Mouse (Mus musculus) olfactory bulb, adult 2 months (tissue): ENCODE measurements at regions not wholly inside any gene's neighbourhood (a gene's known extent, or its start where the extent isn't known, plus 50 kb on each side); places are given as distances from the start of the nearest gene placed in this dataset.
"Not testable (repeated sequence)": the region's sequence is repeated elsewhere in the genome, so short reads cannot be mapped to it uniquely, and the experiment has no call there.

Experiments
- H3K27ac ChIP-seq: fragments of 200-500 bp; 2 replicates; pipeline ENCODE4 v1.5.1; 2012; ENCODE audit warnings: low read depth, low read length; ENCODE audit not compliant: insufficient read depth
- H3K4me1 ChIP-seq: fragments of 200-500 bp; 2 replicates; pipeline ENCODE4 v1.6.1; 2012; ENCODE audit warnings: low read length; ENCODE audit not compliant: control insufficient read depth, insufficient read depth
- H3K4me3 ChIP-seq: fragments of 200-500 bp; 2 replicates; pipeline ENCODE4 v1.5.1; 2012; ENCODE audit warnings: mild to moderate bottlenecking, low read depth, low read length, moderate library complexity; ENCODE audit not compliant: insufficient read depth
- CTCF ChIP-seq: fragments of 200-500 bp; IDR thresholded peaks from 2 replicates; pipeline ENCODE4 v1.5.1; 2012; ENCODE audit warnings: low read depth, mild to moderate bottlenecking, low read length, moderate library complexity; ENCODE audit not compliant: insufficient read depth
- POLR2A ChIP-seq: fragments of 200-500 bp; IDR thresholded peaks from 2 replicates; pipeline ENCODE4 v1.6.1; 2012; ENCODE audit warnings: mild to moderate bottlenecking, low read depth, low read length, moderate library complexity; ENCODE audit not compliant: insufficient read depth
- WGBS: fragments of 180-500 bp; shearing (Covaris S2); methylation state at CpG from one replicate; pipeline ENCODE4 v1.1.7; 2018; 5-methylcytosine and 5-hydroxymethylcytosine counted together

GRCm38 (mm10) chr12:5698778-5699454 lies 323.4 kb upstream of the Klhl29 start:
- TF ChIP-seq CTCF (no peak), POLR2A (no peak)
- no peaks in the 10 kb centered on the region for H3K4me1 ChIP-seq
- no peak overlapping the region for H3K27ac ChIP-seq
- H3K4me3 ChIP-seq: no peak overlapping the region
- 34% methylated on average over 8 of the region's 8 CpGs for WGBS

- no peak overlapping the region for H3K4me3 ChIP-seq
- no peak overlapping the region for H3K27ac ChIP-seq
- H3K4me1 ChIP-seq: no peaks in the 10 kb centered on the region
- TF ChIP-seq CTCF (no peak), POLR2A (no peak)
- 58% methylated on average over 5 of the region's 5 CpGs for WGBS
Measured at GRCm38 (mm10) chr12:5682182-5682581, 306.7 kb upstream of the Klhl29 start.

GRCm38 (mm10) chr12:5678126-5678525 lies 302.6 kb upstream of the Klhl29 start:
- H3K4me1 ChIP-seq, H3K27ac ChIP-seq, H3K4me3 ChIP-seq: not testable (repeated sequence)
- WGBS: 88% methylated on average over 8 of the region's 8 CpGs

- Histone ChIP-seq H3K27ac (no peak overlapping the region), H3K4me3 (no peak overlapping the region), H3K4me1 (no peaks in the 10 kb centered on the region)
- TF ChIP-seq POLR2A: no peak
- TF ChIP-seq CTCF: no peak
- 67% methylated on average over 3 of the region's 3 CpGs for WGBS
Measured at GRCm38 (mm10) chr12:5668486-5668885, 293.0 kb upstream of the Klhl29 start.

GRCm38 (mm10) chr12:5637571-5638275 lies 262.2 kb upstream of the Klhl29 start:
- 49% methylated on average over 9 of the region's 9 CpGs for WGBS
- Histone ChIP-seq H3K4me3 (no peak overlapping the region), H3K4me1 (no peaks in the 10 kb centered on the region), H3K27ac (no peak overlapping the region)
- TF ChIP-seq POLR2A (no peak), CTCF (no peak)

GRCm38 (mm10) chr12:5633971-5634370 lies 258.5 kb upstream of the Klhl29 start:
- Histone ChIP-seq H3K27ac (no peak overlapping the region), H3K4me1 (no peaks in the 10 kb centered on the region), H3K4me3 (no peak overlapping the region)
- TF ChIP-seq POLR2A (no peak), CTCF (no peak)
- WGBS: 62% methylated on average over 3 of the region's 3 CpGs

GRCm38 (mm10) chr12:5601084-5601654 lies 225.7 kb upstream of the Klhl29 start:
- H3K4me1 ChIP-seq: no peaks in the 10 kb centered on the region
- H3K27ac ChIP-seq: no peak overlapping the region
- TF ChIP-seq CTCF: no peak
- no peak for TF ChIP-seq POLR2A
- WGBS: 70% methylated on average over 9 of the region's 9 CpGs
- no peak overlapping the region for H3K4me3 ChIP-seq

GRCm38 (mm10) chr12:5599426-5599825 lies 223.9 kb upstream of the Klhl29 start:
- WGBS: 84% methylated on average over 1 of the region's 1 CpGs
- H3K27ac ChIP-seq: no peak overlapping the region
- no peak overlapping the region for H3K4me3 ChIP-seq
- TF ChIP-seq CTCF: no peak
- no peak for TF ChIP-seq POLR2A
- H3K4me1 ChIP-seq: no peaks in the 10 kb centered on the region

- Histone ChIP-seq H3K27ac (no peak overlapping the region), H3K4me1 (no peaks in the 10 kb centered on the region), H3K4me3 (no peak overlapping the region)
- TF ChIP-seq POLR2A (no peak), CTCF (no peak)
- WGBS: 94% methylated on average over 4 of the region's 4 CpGs
Measured at GRCm38 (mm10) chr12:5598961-5599360, 223.5 kb upstream of the Klhl29 start.
